Mouse (Mus musculus) forebrain, embryonic 13.5 days (tissue): ENCODE results near the gene Lamc1. TPM values are rescaled to one million over a fixed set of nuclear protein-coding genes. Genes with fewer than 3 reads are reported as not detected.
"Not testable (repeated sequence)": the region's sequence is repeated elsewhere in the genome, so short reads cannot be mapped to it uniquely, and the experiment has no call there.

Experiments
- ATAC-seq: fragments of 200-750 bp; cut with Nextera tagmentation; 2 replicates; pipeline ENCODE4 v1.8.0; 2017
- H3K27ac ChIP-seq: fragments of 300-500 bp; sonication (generic); 2 replicates; pipeline ENCODE4 v1.5.1; 2015; ENCODE audit warnings: inconsistent platforms, mild to moderate bottlenecking, moderate library complexity
- H3K27me3 ChIP-seq: fragments of 300-500 bp; sonication (generic); 2 replicates; pipeline ENCODE4 v1.6.1; 2015; ENCODE audit warnings: mild to moderate bottlenecking, inconsistent platforms
- H3K36me3 ChIP-seq: fragments of 300-500 bp; sonication (generic); 2 replicates; pipeline ENCODE4 v1.6.1; 2015; ENCODE audit warnings: mild to moderate bottlenecking, inconsistent platforms; ENCODE audit not compliant: poor library complexity, severe bottlenecking
- H3K4me1 ChIP-seq: fragments of 300-500 bp; sonication (generic); 2 replicates; pipeline ENCODE4 v1.6.1; 2015; ENCODE audit warnings: inconsistent platforms
- H3K4me2 ChIP-seq: fragments of 300-500 bp; sonication (generic); 2 replicates; pipeline ENCODE4 v1.6.1; 2015; ENCODE audit warnings: inconsistent platforms, mild to moderate bottlenecking, moderate library complexity
- H3K4me3 ChIP-seq: fragments of 300-500 bp; sonication (generic); 2 replicates; pipeline ENCODE4 v1.5.1; 2015; ENCODE audit warnings: mild to moderate bottlenecking, inconsistent platforms
- H3K9ac ChIP-seq: fragments of 300-500 bp; sonication (generic); 2 replicates; pipeline ENCODE4 v1.6.1; 2015; ENCODE audit warnings: mild to moderate bottlenecking, inconsistent platforms
- H3K9me3 ChIP-seq: fragments of 300-500 bp; sonication (generic); replicated peaks from 2 replicates; pipeline ENCODE4 v1.6.1; 2016; ENCODE audit warnings: inconsistent platforms
- WGBS: fragments of 180-500 bp; shearing (Covaris S2); methylation state at CpG from one replicate; pipeline ENCODE4 v1.1.7; 2015; 5-methylcytosine and 5-hydroxymethylcytosine counted together
- polyA plus RNA-seq: library from polyadenylated mRNA; unstranded; fragments of >200 nt; fragmentation: Nextera tagmentation; extraction: Ambion mirVana; gene quantifications from 2 replicates; pipeline ENCODE4 v1.2.1, GENCODE M21; 2015

Lamc1 gene
- polyA plus RNA-seq, 1 experiment from 2014 or later: 11.8 TPM

GRCm38 (mm10) chr1:153354466-153354865 is 21.9 kb upstream of the Lamc1 start:
- no peak overlapping the region for H3K4me2 ChIP-seq
- no peaks in the 10 kb centered on the region for H3K4me1 ChIP-seq
- H3K27ac ChIP-seq: no peak overlapping the region
- H3K27me3 ChIP-seq: no peaks in the 10 kb centered on the region
- 38% methylated on average over 2 of the region's 2 CpGs for WGBS
- H3K9me3 ChIP-seq: no peaks in the 10 kb centered on the region
- H3K4me3 ChIP-seq: no peak overlapping the region
- H3K36me3 ChIP-seq: no peaks in the 10 kb centered on the region
- ATAC-seq: no peak
- no peak overlapping the region for H3K9ac ChIP-seq

- 67% methylated on average over 18 of the region's 18 CpGs for WGBS
- Histone ChIP-seq H3K9ac (no peak overlapping the region), H3K4me3 (no peak overlapping the region), H3K36me3 (no peaks in the 10 kb centered on the region), H3K27me3 (no peaks in the 10 kb centered on the region), H3K9me3 (no peaks in the 10 kb centered on the region), H3K4me1 (no peaks in the 10 kb centered on the region), H3K27ac (no peak overlapping the region), H3K4me2 (no peak overlapping the region)
- ATAC-seq: no peak
Measured at GRCm38 (mm10) chr1:153353736-153354430, 21.3 kb upstream of the Lamc1 start.

- Histone ChIP-seq H3K27ac (no peak overlapping the region), H3K27me3 (no peaks in the 10 kb centered on the region), H3K9me3 (no peaks in the 10 kb centered on the region), H3K4me2 (no peak overlapping the region), H3K4me3 (no peak overlapping the region), H3K9ac (no peak overlapping the region), H3K36me3 (no peaks in the 10 kb centered on the region), H3K4me1 (no peaks in the 10 kb centered on the region)
- WGBS: 74% methylated on average over 4 of the region's 4 CpGs
- no peak for ATAC-seq
Measured at GRCm38 (mm10) chr1:153351034-153351433, 18.4 kb upstream of the Lamc1 start.

GRCm38 (mm10) chr1:153347726-153348125 is 15.1 kb upstream of the Lamc1 start:
- no peaks in the 10 kb centered on the region for H3K27me3 ChIP-seq
- H3K4me3 ChIP-seq: no peak overlapping the region
- no peaks in the 10 kb centered on the region for H3K9me3 ChIP-seq
- no peak for ATAC-seq
- H3K4me2 ChIP-seq: no peak overlapping the region
- 60% methylated on average over 3 of the region's 3 CpGs for WGBS
- no peak overlapping the region for H3K27ac ChIP-seq
- H3K9ac ChIP-seq: no peak overlapping the region
- H3K4me1 ChIP-seq: no peaks in the 10 kb centered on the region
- no peaks in the 10 kb centered on the region for H3K36me3 ChIP-seq

GRCm38 (mm10) chr1:153347040-153347439 is 14.5 kb upstream of the Lamc1 start:
- no peak for ATAC-seq
- H3K27me3 ChIP-seq: no peaks in the 10 kb centered on the region
- no peak overlapping the region for H3K4me3 ChIP-seq
- H3K4me2 ChIP-seq: no peak overlapping the region
- H3K9ac ChIP-seq: no peak overlapping the region
- 94% methylated on average over 2 of the region's 2 CpGs for WGBS
- H3K4me1 ChIP-seq: no peaks in the 10 kb centered on the region
- no peaks in the 10 kb centered on the region for H3K36me3 ChIP-seq
- no peak overlapping the region for H3K27ac ChIP-seq
- H3K9me3 ChIP-seq: no peaks in the 10 kb centered on the region

- Histone ChIP-seq H3K27ac (no peak overlapping the region), H3K27me3 (no peaks in the 10 kb centered on the region), H3K9ac (no peak overlapping the region), H3K4me3 (no peak overlapping the region; the same call in 1 of the 2 replicates), H3K4me2 (peak overlapping the region; percentile 36), H3K36me3 (no peaks in the 10 kb centered on the region), H3K9me3 (no peaks in the 10 kb centered on the region), H3K4me1 (no peaks in the 10 kb centered on the region)
- ATAC-seq: no peak
- 74% methylated on average over 16 of the region's 16 CpGs for WGBS
Measured at GRCm38 (mm10) chr1:153345699-153346291, 13.2 kb upstream of the Lamc1 start.

GRCm38 (mm10) chr1:153345002-153345401 is 12.4 kb upstream of the Lamc1 start:
- WGBS: 86% methylated on average over 2 of the region's 2 CpGs
- no peak overlapping the region for H3K9ac ChIP-seq
- H3K36me3 ChIP-seq: no peaks in the 10 kb centered on the region
- H3K4me2 ChIP-seq: no peak overlapping the region
- H3K4me3 ChIP-seq: no peak overlapping the region
- H3K4me1 ChIP-seq: no peaks in the 10 kb centered on the region
- H3K9me3 ChIP-seq: no peaks in the 10 kb centered on the region
- no peak overlapping the region for H3K27ac ChIP-seq
- no peak for ATAC-seq
- no peaks in the 10 kb centered on the region for H3K27me3 ChIP-seq

GRCm38 (mm10) chr1:153335451-153335850 is 2.9 kb upstream of the Lamc1 start:
- H3K9me3 ChIP-seq, H3K27me3 ChIP-seq, H3K4me3 ChIP-seq, H3K27ac ChIP-seq, H3K36me3 ChIP-seq, H3K4me2 ChIP-seq, H3K9ac ChIP-seq, ATAC-seq: not testable (repeated sequence)
- WGBS: 96% methylated on average over 10 of the region's 10 CpGs
- peaks cover 17% of the 10 kb centered on the region for H3K4me1 ChIP-seq

- H3K4me1 ChIP-seq: peaks cover 29% of the 10 kb centered on the region
- ATAC-seq: no peak; the same call in none of the 2 replicates
- 7% methylated on average over 22 of the region's 22 CpGs for WGBS
- peak overlapping the region; percentile 88 for H3K4me3 ChIP-seq
- H3K4me2 ChIP-seq: peak overlapping the region; percentile 98
- peak overlapping the region; percentile 84 for H3K27ac ChIP-seq
- peak overlapping the region; percentile 91 for H3K9ac ChIP-seq
- no peaks in the 10 kb centered on the region for H3K27me3 ChIP-seq
- H3K9me3 ChIP-seq: no peaks in the 10 kb centered on the region
- H3K36me3 ChIP-seq: no peaks in the 10 kb centered on the region
Measured at GRCm38 (mm10) chr1:153333296-153334121, 923 bp upstream of the Lamc1 start.

- no peaks in the 10 kb centered on the region for H3K36me3 ChIP-seq
- peak; percentile 60 for ATAC-seq
- peak overlapping the region; percentile 88 for H3K4me3 ChIP-seq
- H3K27ac ChIP-seq: peak overlapping the region; percentile 84
- peak overlapping the region; percentile 98 for H3K4me2 ChIP-seq
- H3K9ac ChIP-seq: peak overlapping the region; percentile 91
- H3K4me1 ChIP-seq: peaks cover 29% of the 10 kb centered on the region
- no peaks in the 10 kb centered on the region for H3K27me3 ChIP-seq
- H3K9me3 ChIP-seq: no peaks in the 10 kb centered on the region
- under 1% methylated on average over 36 of the region's 42 CpGs for WGBS
Measured at GRCm38 (mm10) chr1:153331796-153332443, 666 bp downstream of the Lamc1 start.

GRCm38 (mm10) chr1:153331206-153331605 is 1.4 kb downstream of the Lamc1 start:
- no peak for ATAC-seq
- H3K9ac ChIP-seq: peak overlapping the region; percentile 91
- H3K27ac ChIP-seq: no peak overlapping the region
- peak overlapping the region; percentile 88 for H3K4me3 ChIP-seq
- H3K4me2 ChIP-seq: peak overlapping the region; percentile 98
- H3K36me3 ChIP-seq: no peaks in the 10 kb centered on the region
- peaks cover 29% of the 10 kb centered on the region for H3K4me1 ChIP-seq
- 3% methylated on average over 4 of the region's 4 CpGs for WGBS
- no peaks in the 10 kb centered on the region for H3K27me3 ChIP-seq
- no peaks in the 10 kb centered on the region for H3K9me3 ChIP-seq

- no peaks in the 10 kb centered on the region for H3K27me3 ChIP-seq
- no peak overlapping the region for H3K9ac ChIP-seq
- no peak for ATAC-seq
- 89% methylated on average over 6 of the region's 6 CpGs for WGBS
- H3K4me1 ChIP-seq: peaks cover 29% of the 10 kb centered on the region
- no peak overlapping the region for H3K4me2 ChIP-seq
- no peak overlapping the region for H3K4me3 ChIP-seq
- no peaks in the 10 kb centered on the region for H3K9me3 ChIP-seq
- no peaks in the 10 kb centered on the region for H3K36me3 ChIP-seq
- H3K27ac ChIP-seq: no peak overlapping the region
Measured at GRCm38 (mm10) chr1:153329306-153329705, 3.3 kb downstream of the Lamc1 start.
